Mouse (Mus musculus): ENCODE results near the gene Ykt6. TPM values are rescaled to one million over a fixed set of nuclear protein-coding genes. Genes with fewer than 3 reads are reported as not detected.

Ykt6 gene
- total and polyA plus RNA-seq, 3 experiments, result 46.3 to 62.2 (median 53.4) TPM

DNA sequence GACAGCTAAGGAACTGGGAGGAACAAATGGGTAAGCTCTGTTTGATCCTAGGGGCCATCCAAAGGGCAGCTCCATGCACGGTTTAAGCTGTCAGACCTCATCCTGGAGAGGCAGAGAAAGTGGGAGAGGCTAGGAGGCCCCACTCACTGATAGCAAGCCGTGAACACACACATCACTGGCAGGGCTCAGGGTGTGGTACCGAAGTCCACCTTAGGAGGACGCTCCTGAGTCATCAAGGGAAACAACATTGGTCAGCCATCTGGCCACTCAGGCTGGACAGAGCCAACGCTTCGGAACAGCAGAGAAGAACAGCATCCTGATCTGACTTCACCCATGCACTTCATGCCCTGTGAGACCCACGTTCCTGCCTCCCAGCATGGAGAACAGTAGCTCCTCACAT lies 23.6 kb downstream of the Ykt6 start:
- no peaks in the 10 kb centered on the region for H3K4me1 ChIP-seq (ENCODE audit: control insufficient read depth, insufficient read depth, low read length)
- DNase-seq, result no peak
- TF ChIP-seq EP300 (IDR thresholded peaks at IDR 0.05; ENCODE audit: insufficient read depth, low read depth, low read length), result no peak
- TF ChIP-seq CTCF (IDR thresholded peaks at IDR 0.05), result no peak
- no peak for TF ChIP-seq POLR2A (IDR thresholded peaks at IDR 0.05; ENCODE audit: insufficient read depth, low read depth, low read length)
- H3K9ac ChIP-seq (ENCODE audit: low read depth, low read length), result no peak overlapping the region
- H3K27ac ChIP-seq, result no peak overlapping the region
- intact Hi-C loops (cut with DNase I), result no loop called here
- WGBS, result 87% methylated on average over 7 of the region's 7 CpGs
- no peaks in the 10 kb centered on the region for H3K27me3 ChIP-seq (ENCODE audit: control insufficient read depth, insufficient read depth, low read length)
- no peaks in the 10 kb centered on the region for H3K79me2 ChIP-seq (replicated peaks; ENCODE audit: control insufficient read depth, insufficient read depth, low read length)
- no peak overlapping the region for H3K4me3 ChIP-seq
- no peaks in the 10 kb centered on the region for H3K36me3 ChIP-seq (ENCODE audit: control insufficient read depth, insufficient read depth, low read length)

DNA sequence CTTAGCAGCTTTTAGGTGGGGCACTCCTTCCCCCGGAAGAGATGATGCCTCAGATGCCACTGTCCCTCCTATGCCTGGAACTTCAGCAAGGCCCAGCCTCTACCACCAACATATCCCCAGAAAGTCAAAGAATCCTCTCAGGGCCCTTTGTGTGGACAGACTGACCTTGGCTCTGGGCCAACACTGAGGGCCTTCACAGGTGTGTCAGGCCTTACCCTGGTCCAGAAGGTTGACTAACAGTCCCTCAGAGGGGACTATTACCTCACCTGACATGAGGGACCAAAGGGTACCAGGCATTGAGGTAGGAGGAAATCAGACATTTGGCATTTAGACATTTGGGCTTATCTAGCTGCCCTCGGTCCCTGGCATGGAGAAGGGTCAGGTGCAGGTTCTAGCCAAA lies 24.6 kb downstream of the Ykt6 start:
- no peak for TF ChIP-seq POLR2A (IDR thresholded peaks at IDR 0.05; ENCODE audit: insufficient read depth, low read depth, low read length)
- TF ChIP-seq EP300 (IDR thresholded peaks at IDR 0.05; ENCODE audit: insufficient read depth, low read depth, low read length), result no peak
- TF ChIP-seq CTCF (IDR thresholded peaks at IDR 0.05), result no peak
- DNase-seq, result no peak
- Histone ChIP-seq H3K27me3 (ENCODE audit: control insufficient read depth, insufficient read depth, low read length) (no peaks in the 10 kb centered on the region), H3K79me2 (replicated peaks; ENCODE audit: control insufficient read depth, insufficient read depth, low read length) (no peaks in the 10 kb centered on the region), H3K4me3 (no peak overlapping the region), H3K27ac (no peak overlapping the region), H3K4me1 (ENCODE audit: control insufficient read depth, insufficient read depth, low read length) (no peaks in the 10 kb centered on the region), H3K9ac (ENCODE audit: low read depth, low read length) (no peak overlapping the region), H3K36me3 (ENCODE audit: control insufficient read depth, insufficient read depth, low read length) (no peaks in the 10 kb centered on the region)
- intact Hi-C loops (cut with DNase I), result no loop called here
- WGBS, result 88% methylated on average over 2 of the region's 2 CpGs

DNA sequence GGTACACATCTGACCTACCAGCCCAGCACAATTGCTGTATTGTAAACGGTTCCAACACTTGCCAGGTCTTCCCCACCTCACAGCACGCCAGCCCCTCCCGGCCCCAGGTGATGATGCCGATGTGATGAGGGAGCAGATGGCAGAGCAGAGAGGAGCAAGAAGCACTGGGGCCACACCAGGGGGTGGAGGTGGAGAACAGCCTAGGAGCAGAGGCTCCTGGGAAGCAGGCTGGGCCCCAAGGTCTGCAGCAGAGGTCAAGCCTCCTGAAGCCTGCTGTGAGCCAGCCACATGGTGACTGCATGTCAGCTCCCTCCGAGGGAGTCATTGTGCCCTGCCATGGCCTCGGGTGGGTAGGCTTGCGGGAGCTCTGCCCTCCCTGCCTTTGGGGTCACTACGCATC lies 25.1 kb downstream of the Ykt6 start:
- no peak overlapping the region for H3K4me3 ChIP-seq
- no peaks in the 10 kb centered on the region for H3K27me3 ChIP-seq (ENCODE audit: control insufficient read depth, insufficient read depth, low read length)
- H3K79me2 ChIP-seq (replicated peaks; ENCODE audit: control insufficient read depth, insufficient read depth, low read length), result no peaks in the 10 kb centered on the region
- no peaks in the 10 kb centered on the region for H3K36me3 ChIP-seq (ENCODE audit: control insufficient read depth, insufficient read depth, low read length)
- intact Hi-C loops (cut with DNase I), result no loop called here
- no peak overlapping the region for H3K9ac ChIP-seq (ENCODE audit: low read depth, low read length)
- DNase-seq, result no peak
- no peaks in the 10 kb centered on the region for H3K4me1 ChIP-seq (ENCODE audit: control insufficient read depth, insufficient read depth, low read length)
- 77% methylated on average over 8 of the region's 8 CpGs for WGBS
- no peak for TF ChIP-seq CTCF (IDR thresholded peaks at IDR 0.05)
- H3K27ac ChIP-seq, result no peak overlapping the region

DNA sequence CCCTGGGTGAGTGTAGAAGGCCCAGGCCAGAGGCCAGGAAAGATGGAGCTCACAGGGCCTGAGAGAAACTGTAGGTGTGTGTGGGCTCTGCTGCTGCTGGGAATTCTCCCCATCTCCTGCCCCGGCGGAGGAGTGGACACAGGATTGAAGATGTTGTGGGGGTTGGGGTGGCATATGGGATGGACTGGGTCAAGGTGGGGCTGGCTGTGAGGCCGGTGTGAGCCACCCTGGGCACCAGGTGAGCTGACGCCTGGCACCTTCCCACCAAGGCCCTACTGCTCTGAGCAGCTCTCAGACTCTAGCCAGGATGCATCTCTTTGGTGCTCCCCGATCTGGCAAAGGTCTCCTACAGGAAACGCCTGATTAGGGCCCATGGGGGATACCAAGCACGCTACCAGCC lies 25.8 kb downstream of the Ykt6 start:
- WGBS, result 78% methylated on average over 7 of the region's 7 CpGs

DNA sequence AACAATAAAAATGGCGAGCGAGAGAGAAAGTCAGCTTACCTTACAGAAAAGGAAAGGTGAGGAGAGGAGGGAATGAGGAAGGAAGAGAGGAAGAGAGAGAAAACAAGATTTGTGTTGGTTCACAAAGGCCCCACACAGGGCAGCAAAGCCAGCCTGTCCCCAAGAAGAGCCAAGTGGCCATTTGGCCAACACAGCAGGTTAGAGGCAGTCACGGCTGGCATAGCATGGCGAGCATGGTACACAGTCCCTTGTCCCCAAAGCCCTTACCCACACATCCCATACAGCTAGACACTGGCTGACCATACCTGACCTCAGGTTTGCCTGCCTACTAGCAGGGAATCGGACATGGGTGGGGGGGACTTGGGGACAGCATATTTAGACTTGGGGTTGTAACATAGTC lies 28.1 kb downstream of the Ykt6 start:
- no peaks in the 10 kb centered on the region for H3K79me2 ChIP-seq (replicated peaks; ENCODE audit: control insufficient read depth, insufficient read depth, low read length)
- intact Hi-C loops (cut with DNase I), result no loop called here
- H3K4me1 ChIP-seq (ENCODE audit: control insufficient read depth, insufficient read depth, low read length), result no peaks in the 10 kb centered on the region
- no peak for DNase-seq
- H3K27me3 ChIP-seq (ENCODE audit: control insufficient read depth, insufficient read depth, low read length), result no peaks in the 10 kb centered on the region
- no peak overlapping the region for H3K27ac ChIP-seq
- 90% methylated on average over 5 of the region's 5 CpGs for WGBS
- H3K36me3 ChIP-seq (ENCODE audit: control insufficient read depth, insufficient read depth, low read length), result no peaks in the 10 kb centered on the region
- no peak for TF ChIP-seq EP300 (IDR thresholded peaks at IDR 0.05; ENCODE audit: insufficient read depth, low read depth, low read length)
- TF ChIP-seq POLR2A (IDR thresholded peaks at IDR 0.05; ENCODE audit: insufficient read depth, low read depth, low read length), result no peak
- no peak for TF ChIP-seq CTCF (IDR thresholded peaks at IDR 0.05)
- no peak overlapping the region for H3K4me3 ChIP-seq
- no peak overlapping the region for H3K9ac ChIP-seq (ENCODE audit: low read depth, low read length)

More for the DNA sequence above, 25.8 kb downstream of the Ykt6 start:
- DNase-seq, result no peak
- no peak overlapping the region for H3K4me3 ChIP-seq
- no peak for TF ChIP-seq EP300 (IDR thresholded peaks at IDR 0.05; ENCODE audit: insufficient read depth, low read depth, low read length)
- TF ChIP-seq POLR2A (IDR thresholded peaks at IDR 0.05; ENCODE audit: insufficient read depth, low read depth, low read length), result no peak
- no peak for TF ChIP-seq CTCF (IDR thresholded peaks at IDR 0.05)
- no peak overlapping the region for H3K9ac ChIP-seq (ENCODE audit: low read depth, low read length)
- no peaks in the 10 kb centered on the region for H3K36me3 ChIP-seq (ENCODE audit: control insufficient read depth, insufficient read depth, low read length)
- H3K27me3 ChIP-seq (ENCODE audit: control insufficient read depth, insufficient read depth, low read length), result no peaks in the 10 kb centered on the region
- H3K4me1 ChIP-seq (ENCODE audit: control insufficient read depth, insufficient read depth, low read length), result no peaks in the 10 kb centered on the region
- intact Hi-C loops (cut with DNase I), result no loop called here
- H3K27ac ChIP-seq, result no peak overlapping the region
- H3K79me2 ChIP-seq (replicated peaks; ENCODE audit: control insufficient read depth, insufficient read depth, low read length), result no peaks in the 10 kb centered on the region

DNA sequence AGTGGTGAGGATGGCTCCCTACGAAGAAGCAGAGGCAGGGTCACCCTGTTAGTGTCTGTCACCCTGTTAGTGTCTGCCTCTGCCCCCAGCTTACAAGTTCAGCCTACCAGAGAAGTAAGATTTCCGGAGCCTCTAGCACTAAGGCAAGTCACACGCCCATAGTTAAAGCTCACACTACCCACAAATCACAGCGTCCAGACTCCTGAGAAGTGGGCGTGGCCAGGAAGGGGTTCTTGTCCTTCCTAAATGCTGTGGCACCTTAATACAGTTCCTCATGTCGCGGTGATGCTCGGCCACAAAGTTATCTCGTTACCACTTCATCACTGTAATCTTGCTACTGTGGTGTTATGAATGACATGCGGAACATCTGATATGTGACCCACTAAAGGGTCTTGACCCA lies 32.6 kb downstream of the Ykt6 start:
- WGBS, result 75% methylated on average over 10 of the region's 10 CpGs
- Histone ChIP-seq H3K79me2 (replicated peaks; ENCODE audit: control insufficient read depth, insufficient read depth, low read length) (no peaks in the 10 kb centered on the region), H3K27ac (no peak overlapping the region), H3K27me3 (ENCODE audit: control insufficient read depth, insufficient read depth, low read length) (no peaks in the 10 kb centered on the region), H3K4me1 (ENCODE audit: control insufficient read depth, insufficient read depth, low read length) (no peaks in the 10 kb centered on the region), H3K9ac (ENCODE audit: low read depth, low read length) (no peak overlapping the region), H3K4me3 (no peak overlapping the region), H3K36me3 (ENCODE audit: control insufficient read depth, insufficient read depth, low read length) (no peaks in the 10 kb centered on the region)
- TF ChIP-seq POLR2A (IDR thresholded peaks at IDR 0.05; ENCODE audit: insufficient read depth, low read depth, low read length), result no peak
- no peak for TF ChIP-seq CTCF (IDR thresholded peaks at IDR 0.05)
- TF ChIP-seq EP300 (IDR thresholded peaks at IDR 0.05; ENCODE audit: insufficient read depth, low read depth, low read length), result no peak
- intact Hi-C loops (cut with DNase I), result no loop called here
- DNase-seq, result no peak
